Mouse (Mus musculus) hindbrain, postnatal 0 days (tissue): ENCODE results near the gene Cacna1s. TPM values are rescaled to one million over a fixed set of nuclear protein-coding genes. Genes with fewer than 3 reads are reported as not detected.
A peak's percentile ranks its signal among the peaks of the same experiment; 100 is the strongest.

Experiments used
- ATAC-seq: fragments of 200-750 bp; cut with Nextera tagmentation; 2 replicates; pipeline ENCODE4 v1.8.0; 2017; ENCODE audit warnings: mild to moderate bottlenecking, moderate TSS enrichment, moderate library complexity
- DNase-seq: peaks from one replicate; pipeline ENCODE4 v3.0.0-alpha.2; 2015; ENCODE audit warnings: low spot score
- H3K27ac ChIP-seq: fragments of 300-500 bp; sonication (generic); 2 replicates; pipeline ENCODE4 v1.5.1; 2014; ENCODE audit warnings: mild to moderate bottlenecking
- H3K27me3 ChIP-seq: fragments of 300-500 bp; sonication (generic); 2 replicates; pipeline ENCODE4 v1.6.1; 2014; ENCODE audit warnings: low read length, mixed read lengths; ENCODE audit not compliant: insufficient read depth
- H3K36me3 ChIP-seq: fragments of 300-500 bp; sonication (generic); 2 replicates; pipeline ENCODE4 v1.6.1; 2014; ENCODE audit warnings: low read length, mixed read lengths; ENCODE audit not compliant: insufficient read depth
- H3K4me1 ChIP-seq: fragments of 300-500 bp; sonication (generic); 2 replicates; pipeline ENCODE4 v1.6.1; 2014; ENCODE audit warnings: antibody characterized with exemption, low read length, mixed read lengths; ENCODE audit not compliant: insufficient read depth
- H3K4me2 ChIP-seq: fragments of 300-500 bp; sonication (generic); 2 replicates; pipeline ENCODE4 v1.6.1; 2014; ENCODE audit warnings: low read depth, mild to moderate bottlenecking, low read length, moderate library complexity, mixed read lengths
- H3K4me3 ChIP-seq: fragments of 300-500 bp; sonication (generic); 2 replicates; pipeline ENCODE4 v1.5.1; 2014; ENCODE audit warnings: low read length
- H3K9ac ChIP-seq: fragments of 300-500 bp; sonication (generic); replicated peaks from 2 replicates; pipeline ENCODE4 v1.6.1; 2014; ENCODE audit warnings: mild to moderate bottlenecking, low read length, moderate library complexity, mixed read lengths
- H3K9me3 ChIP-seq: fragments of 300-500 bp; sonication (generic); 2 replicates; pipeline ENCODE4 v1.6.1; 2016; ENCODE audit warnings: low read length, mixed read lengths
- CTCF ChIP-seq: IDR thresholded peaks from 2 replicates; pipeline ENCODE4 v1.5.1; 2016; ENCODE audit warnings: antibody characterized with exemption, control low read depth, low read depth
- WGBS: fragments of 180-500 bp; shearing (Covaris S2); extraction: QIAGEN DNeasy Blood & Tissue Kit; methylation state at CpG from one replicate; pipeline ENCODE4 v1.1.7; 2014; 5-methylcytosine and 5-hydroxymethylcytosine counted together
- polyA plus RNA-seq: library from polyadenylated mRNA; unstranded; fragments of >200 nt; fragmentation: Nextera tagmentation; extraction: Ambion mirVana; gene quantifications from 2 replicates; pipeline ENCODE4 v1.2.1, GENCODE M21; 2015
- total RNA-seq: library from RNA; depleted of rRNA; stranded (reverse); fragments of >200 nt; gene quantifications from 2 replicates; pipeline ENCODE4 v1.2.3, GENCODE M21; 2014

Gene Cacna1s
- total and polyA plus RNA-seq, 2 experiments from 2014 or later = 0.53 to 1.9 TPM

DNA sequence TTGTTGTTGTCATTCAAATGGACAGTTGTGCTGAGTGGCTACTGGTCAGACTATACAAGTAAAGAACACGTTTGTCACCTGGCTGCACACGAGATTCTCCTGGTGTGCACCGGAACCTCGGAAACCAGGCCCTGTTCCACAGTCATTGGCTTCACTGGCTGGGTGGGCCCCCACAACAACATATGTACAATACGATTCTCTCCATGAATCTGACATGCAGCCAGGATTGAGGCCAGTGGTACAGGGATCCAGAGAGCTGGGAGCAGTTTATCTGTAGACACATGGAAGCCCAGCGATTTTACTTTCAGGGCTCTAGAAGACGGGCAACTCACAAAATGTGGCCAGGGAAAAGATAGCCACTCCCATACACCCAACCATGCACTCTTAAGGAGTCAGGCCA, 51.1 kb downstream of the Cacna1s start:
- H3K4me1 ChIP-seq = peaks cover 34% of the 10 kb centered on the region
- no peaks in the 10 kb centered on the region for H3K27me3 ChIP-seq
- DNase-seq (peak; percentile 68), ATAC-seq (peak; percentile 34)
- H3K4me2 ChIP-seq = no peak overlapping the region
- H3K27ac ChIP-seq = peak overlapping the region; percentile 69; the same call in 1 of the 2 replicates
- no peaks in the 10 kb centered on the region for H3K9me3 ChIP-seq
- TF ChIP-seq CTCF = no peak
- H3K4me3 ChIP-seq = no peak overlapping the region
- H3K36me3 ChIP-seq = no peaks in the 10 kb centered on the region
- H3K9ac ChIP-seq = no peak overlapping the region
- 46% methylated on average over 7 of the region's 7 CpGs for WGBS

DNA sequence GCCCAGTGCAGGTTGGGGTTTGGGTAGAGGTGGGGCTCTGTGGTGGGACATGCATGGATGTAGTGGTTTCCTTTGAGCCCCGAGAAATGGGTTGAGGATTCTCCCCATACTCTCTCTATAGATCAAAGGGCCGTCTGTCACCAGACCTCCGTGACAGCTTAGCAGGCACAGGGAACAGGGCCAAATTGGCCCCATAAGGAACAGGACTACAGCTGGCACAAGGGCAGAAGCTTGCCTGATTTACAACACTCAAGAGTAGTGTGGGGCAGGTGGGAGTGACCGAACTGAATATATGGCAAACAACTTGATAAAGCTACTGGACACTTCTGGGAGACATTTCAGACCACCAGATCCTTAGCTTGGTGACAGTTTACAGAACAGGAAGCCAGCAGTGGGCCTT, 52.2 kb downstream of the Cacna1s start:
- 32% methylated on average over 4 of the region's 4 CpGs for WGBS

DNA sequence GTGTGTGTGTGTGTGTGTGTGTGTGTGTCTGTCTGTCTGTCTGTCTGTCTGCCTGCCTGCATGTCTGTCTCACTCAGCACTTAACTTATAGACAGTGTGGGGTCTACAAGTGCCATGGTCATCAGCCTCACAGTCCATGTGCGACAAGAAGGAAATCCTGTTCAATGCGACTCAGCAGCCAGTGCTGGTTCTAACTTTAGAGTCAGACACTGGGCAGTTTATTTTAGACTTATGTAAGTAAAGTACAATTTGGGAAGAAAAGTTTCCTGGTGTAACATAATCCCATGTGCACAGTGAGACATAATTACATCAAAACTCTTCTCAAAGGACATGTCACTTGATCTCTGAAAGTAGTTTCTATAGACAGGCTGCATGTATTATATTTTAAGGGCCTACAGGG, 56.9 kb downstream of the Cacna1s start:
- Histone ChIP-seq H3K36me3 (no peaks in the 10 kb centered on the region), H3K4me1 (0 out of 2 replicates have a peak, but pooled peaks cover 13% of the 10 kb centered on the region), H3K27ac (no peak overlapping the region), H3K4me3 (no peak overlapping the region), H3K27me3 (no peaks in the 10 kb centered on the region), H3K9ac (no peak overlapping the region), H3K9me3 (no peaks in the 10 kb centered on the region), H3K4me2 (no peak overlapping the region)
- ATAC-seq (no peak), DNase-seq (no peak)
- no peak for TF ChIP-seq CTCF
- WGBS = 77% methylated on average over 2 of the region's 2 CpGs

More for the DNA sequence above, 52.2 kb downstream of the Cacna1s start:
- Histone ChIP-seq H3K9ac (no peak overlapping the region), H3K27me3 (no peaks in the 10 kb centered on the region), H3K9me3 (no peaks in the 10 kb centered on the region), H3K4me3 (no peak overlapping the region), H3K4me1 (peaks cover 34% of the 10 kb centered on the region), H3K36me3 (no peaks in the 10 kb centered on the region), H3K4me2 (no peak overlapping the region), H3K27ac (peak overlapping the region; percentile 69; the same call in 1 of the 2 replicates)
- peak; percentile 73 for DNase-seq
- no peak for TF ChIP-seq CTCF
- ATAC-seq = peak; percentile 41

DNA sequence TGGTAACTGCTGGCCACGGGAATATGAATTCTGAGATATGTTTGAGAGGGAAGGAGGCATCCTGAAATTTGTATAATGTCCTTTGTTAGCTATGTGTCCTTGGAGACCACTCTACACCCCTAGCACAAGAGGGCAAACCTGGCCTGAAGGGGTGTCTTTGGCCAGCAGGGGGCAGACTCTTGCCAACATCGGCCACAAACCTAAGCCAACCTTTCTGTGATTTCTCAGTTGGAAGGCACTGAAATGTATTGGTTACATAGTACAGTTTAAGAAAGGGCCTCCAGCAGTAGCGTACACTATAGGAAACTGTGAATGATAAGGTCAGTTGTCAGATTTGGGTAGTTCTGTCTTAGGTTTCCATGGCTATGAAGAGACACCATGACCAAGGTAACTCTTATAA, 63.6 kb downstream of the Cacna1s start:
- Histone ChIP-seq H3K4me1 (peaks cover 16% of the 10 kb centered on the region; the same call in 1 of the 2 replicates), H3K36me3 (no peaks in the 10 kb centered on the region), H3K27me3 (no peaks in the 10 kb centered on the region), H3K4me3 (no peak overlapping the region), H3K4me2 (no peak overlapping the region), H3K27ac (no peak overlapping the region), H3K9me3 (no peaks in the 10 kb centered on the region), H3K9ac (no peak overlapping the region)
- TF ChIP-seq CTCF = peak; percentile 76
- DNase-seq (peak; percentile 64), ATAC-seq (no peak)
- WGBS = 36% methylated on average over 3 of the region's 3 CpGs

DNA sequence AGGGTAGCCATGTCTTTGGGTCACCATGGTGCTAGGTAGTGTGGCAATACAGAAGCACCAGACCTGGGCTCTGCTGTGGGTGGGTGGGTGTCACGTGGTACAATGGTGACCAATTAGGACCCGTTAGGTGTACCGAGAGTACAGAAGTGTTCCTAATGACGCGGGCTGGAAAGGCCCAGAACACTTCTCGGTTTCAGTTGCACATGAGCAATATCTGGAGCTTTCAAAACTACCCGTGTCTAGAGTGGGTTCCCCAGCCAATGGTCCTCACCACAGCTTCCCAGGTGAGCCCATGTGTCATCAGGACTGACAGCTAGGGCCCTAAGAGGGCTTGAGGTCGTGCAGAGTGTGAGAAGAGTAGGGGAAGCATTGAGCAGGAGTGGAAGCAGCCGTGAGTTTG, 64.5 kb downstream of the Cacna1s start:
- H3K27ac ChIP-seq = no peak overlapping the region
- no peak overlapping the region for H3K4me3 ChIP-seq
- H3K27me3 ChIP-seq = no peaks in the 10 kb centered on the region
- no peak overlapping the region for H3K9ac ChIP-seq
- no peaks in the 10 kb centered on the region for H3K36me3 ChIP-seq
- no peak overlapping the region for H3K4me2 ChIP-seq
- H3K4me1 ChIP-seq = peaks cover 16% of the 10 kb centered on the region; the same call in 1 of the 2 replicates
- 87% methylated on average over 9 of the region's 9 CpGs for WGBS
- no peaks in the 10 kb centered on the region for H3K9me3 ChIP-seq
- no peak for ATAC-seq
- TF ChIP-seq CTCF = no peak
- no peak for DNase-seq

DNA sequence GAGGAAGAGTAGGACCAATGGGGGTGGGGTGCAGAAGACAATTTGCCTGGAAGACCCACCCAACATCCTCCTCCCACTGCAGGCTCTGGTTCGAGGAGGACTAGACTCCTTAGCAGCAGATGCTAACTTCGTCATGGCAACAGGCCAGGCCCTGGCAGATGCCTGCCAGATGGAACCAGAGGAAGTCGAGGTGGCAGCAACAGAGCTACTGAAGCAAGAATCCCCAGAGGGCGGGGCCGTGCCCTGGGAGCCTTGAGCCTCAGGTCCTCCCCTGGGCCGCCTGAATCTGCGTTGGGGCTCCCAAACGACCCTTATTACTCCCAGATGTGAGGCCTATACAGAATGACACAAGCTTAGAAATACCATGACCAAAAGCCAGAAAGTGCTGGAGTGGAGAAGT, 66.3 kb downstream of the Cacna1s start:
- Histone ChIP-seq H3K4me3 (no peak overlapping the region), H3K9ac (no peak overlapping the region), H3K27ac (no peak overlapping the region), H3K36me3 (no peaks in the 10 kb centered on the region), H3K4me1 (peaks cover 16% of the 10 kb centered on the region; the same call in 1 of the 2 replicates), H3K9me3 (no peaks in the 10 kb centered on the region), H3K4me2 (no peak overlapping the region), H3K27me3 (no peaks in the 10 kb centered on the region)
- TF ChIP-seq CTCF = no peak
- WGBS = 31% methylated on average over 8 of the region's 8 CpGs
- ATAC-seq (peak; percentile 33), DNase-seq (peak; percentile 75)

DNA sequence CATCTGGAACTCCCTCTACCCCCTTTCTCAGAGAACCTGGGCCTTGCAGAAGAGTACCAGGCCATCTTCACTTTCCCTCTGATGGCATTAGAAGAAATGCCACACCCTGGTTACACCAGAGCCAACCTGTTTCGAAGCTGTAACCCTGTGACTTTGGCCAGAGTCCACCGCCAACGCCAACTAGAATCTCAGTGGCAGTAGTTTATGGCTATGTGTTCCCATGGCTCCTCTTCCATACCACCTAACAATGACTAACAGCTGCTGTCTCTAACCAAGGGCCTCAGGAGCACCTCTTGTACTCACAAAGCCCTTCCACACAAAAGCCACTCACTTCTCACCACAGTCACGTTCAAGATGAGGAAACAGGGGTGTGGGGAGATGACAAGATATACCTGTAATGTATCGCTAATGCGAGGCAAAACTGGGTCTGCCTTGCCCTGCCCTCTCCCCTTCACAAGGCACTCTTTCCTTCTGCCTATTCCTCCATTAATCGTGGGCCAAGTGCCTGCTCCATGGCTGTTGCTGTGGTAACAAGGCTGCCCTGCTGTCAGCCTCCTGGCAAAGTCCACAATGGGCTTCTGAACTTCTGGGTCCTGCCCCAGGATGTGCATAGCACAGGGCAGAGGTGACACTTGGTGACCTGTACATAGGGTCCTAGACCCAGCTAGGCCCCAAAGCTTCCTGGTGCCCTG, 67.2 kb downstream of the Cacna1s start:
- Histone ChIP-seq H3K9me3 (no peaks in the 10 kb centered on the region), H3K27ac (peak overlapping the region; percentile 11; the same call in 1 of the 2 replicates), H3K4me1 (peaks cover 16% of the 10 kb centered on the region; the same call in 1 of the 2 replicates), H3K27me3 (no peaks in the 10 kb centered on the region), H3K4me2 (no peak overlapping the region), H3K9ac (no peak overlapping the region), H3K36me3 (no peaks in the 10 kb centered on the region), H3K4me3 (no peak overlapping the region)
- WGBS = 47% methylated on average over 7 of the region's 7 CpGs
- no peak for TF ChIP-seq CTCF
- peak; percentile 39 for ATAC-seq
- peak; percentile 58 for DNase-seq
